Mouse (Mus musculus): ENCODE data around the gene Madd.

Madd gene

DNA sequence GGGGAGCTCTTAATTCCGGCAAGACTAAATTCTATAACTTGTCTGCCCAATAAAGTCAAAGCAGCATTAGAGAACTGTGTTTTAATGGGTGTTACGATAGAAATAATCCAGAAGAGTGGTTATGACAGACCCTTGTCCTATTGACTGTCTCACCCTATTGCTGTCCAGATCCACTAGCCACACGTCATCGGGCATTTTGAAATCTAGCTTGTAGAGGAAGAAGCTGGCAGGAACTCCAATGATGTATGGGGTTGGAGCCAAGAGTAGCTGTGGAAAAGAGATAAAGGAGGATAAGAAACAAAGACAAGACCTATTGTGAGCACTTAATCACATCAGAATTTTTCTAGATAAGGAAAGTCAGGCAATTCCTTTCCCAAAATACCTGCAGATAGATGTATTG, 8.1 kb downstream of the Madd start:
- in situ Hi-C loops (cut with MboI, MseI): no loop called here

DNA sequence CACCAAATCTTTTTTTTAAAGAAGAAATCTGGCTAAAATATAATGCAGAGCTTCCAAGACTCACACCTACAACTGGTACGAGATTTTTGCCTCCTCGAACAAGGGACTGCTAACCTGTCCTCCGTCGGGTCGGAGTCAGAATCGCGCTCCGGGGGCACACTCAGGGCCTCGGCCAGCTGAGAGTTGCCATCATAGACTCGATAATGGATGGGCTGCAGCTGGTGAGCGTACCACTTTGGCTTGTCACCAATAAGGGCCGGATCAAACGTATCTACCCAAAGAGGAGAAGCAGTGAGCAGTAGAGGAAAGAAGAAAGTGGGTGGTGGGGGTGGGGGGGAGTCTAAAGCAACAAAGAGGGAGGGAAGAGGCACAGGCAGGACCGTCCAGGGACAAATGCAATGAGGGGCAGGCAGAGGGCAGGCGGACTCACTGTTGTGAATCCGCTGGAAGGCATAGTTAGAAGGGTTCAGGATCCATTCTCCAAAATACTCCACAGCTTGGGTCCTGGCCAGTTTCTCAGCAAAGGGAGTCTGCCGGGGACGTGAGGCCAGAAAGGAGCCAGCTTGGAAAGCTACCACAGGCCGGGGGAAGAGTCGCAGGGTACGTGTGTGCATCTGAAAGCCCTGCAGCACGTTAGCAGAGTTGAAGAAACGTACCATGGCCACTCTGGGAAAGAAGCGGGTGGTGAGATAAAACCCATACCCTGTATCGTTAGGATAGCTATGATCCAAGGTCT, 13.9 kb downstream of the Madd start:
- in situ Hi-C loops (cut with MboI, MseI): loop anchor here (10.0 kb wide), 2 partner anchors 435 to 465 kb away; no protein-coding TSS in a partner anchor

DNA sequence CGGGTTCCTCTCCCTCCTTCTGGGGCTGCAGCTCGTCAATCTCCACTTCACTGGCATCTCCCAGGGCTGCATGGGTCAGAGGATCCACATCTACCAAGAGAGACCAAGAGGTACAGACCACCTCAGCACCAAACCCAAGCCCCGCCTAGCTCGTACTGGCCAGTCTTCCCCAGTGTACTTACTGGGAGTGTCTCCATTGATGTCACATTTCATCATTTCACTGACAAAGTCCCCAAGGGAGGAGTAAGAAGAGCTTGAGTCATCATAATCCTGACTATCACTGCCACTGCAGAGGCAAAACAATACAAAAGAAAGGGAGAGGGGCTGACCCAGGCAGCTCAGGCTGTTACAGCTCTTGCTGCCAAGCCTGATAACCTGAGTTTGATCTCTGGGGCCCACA, 16.0 kb downstream of the Madd start:
- in situ Hi-C loops (cut with MboI, MseI): loop anchor here (10.0 kb wide), 2 partner anchors 437 to 463 kb away; no protein-coding TSS in a partner anchor

DNA sequence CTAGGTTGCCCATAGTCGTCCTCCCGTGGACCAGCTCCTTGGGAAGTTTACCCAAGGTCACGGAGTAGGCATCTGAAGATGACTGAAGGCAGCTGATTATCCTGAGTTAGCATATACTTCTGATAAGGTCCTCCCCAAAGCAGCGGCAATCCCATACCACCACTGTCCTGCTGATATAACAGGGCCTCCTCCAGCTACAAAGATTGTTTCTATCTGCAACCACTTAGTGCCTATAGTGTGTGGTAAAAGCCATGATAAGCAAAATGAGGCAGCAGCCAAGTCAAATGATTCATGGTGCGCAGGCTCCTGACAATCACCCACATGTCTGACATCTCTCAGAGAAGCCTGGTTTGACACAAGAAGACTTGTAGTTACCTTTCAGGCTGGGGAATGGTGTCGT, 18.6 kb downstream of the Madd start:
- in situ Hi-C loops (cut with MboI, MseI): loop anchor here (10.0 kb wide), 2 partner anchors 440 to 460 kb away; no protein-coding TSS in a partner anchor

DNA sequence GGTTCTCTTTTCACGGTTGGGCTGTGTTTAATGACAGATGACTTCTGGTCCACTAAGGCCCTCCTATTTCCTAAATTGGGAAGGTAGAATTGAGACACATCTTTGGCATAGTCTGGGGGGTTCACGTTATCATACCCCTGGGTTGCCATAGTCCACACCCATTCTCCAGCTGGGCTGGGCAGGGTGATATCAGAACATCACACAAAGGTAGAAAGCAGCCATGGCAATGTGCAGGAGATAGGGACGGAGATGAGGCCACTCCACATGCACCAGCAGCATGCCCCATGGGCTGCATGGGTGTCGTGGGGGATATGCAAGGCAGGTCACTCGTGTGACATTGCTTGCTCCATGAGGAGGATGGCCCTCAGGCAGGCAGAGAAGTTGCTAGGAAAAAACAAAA, 20.1 kb downstream of the Madd start:
- in situ Hi-C loops (cut with MboI, MseI): loop anchor here (10.0 kb wide), 2 partner anchors 441 to 459 kb away; no protein-coding TSS in a partner anchor

DNA sequence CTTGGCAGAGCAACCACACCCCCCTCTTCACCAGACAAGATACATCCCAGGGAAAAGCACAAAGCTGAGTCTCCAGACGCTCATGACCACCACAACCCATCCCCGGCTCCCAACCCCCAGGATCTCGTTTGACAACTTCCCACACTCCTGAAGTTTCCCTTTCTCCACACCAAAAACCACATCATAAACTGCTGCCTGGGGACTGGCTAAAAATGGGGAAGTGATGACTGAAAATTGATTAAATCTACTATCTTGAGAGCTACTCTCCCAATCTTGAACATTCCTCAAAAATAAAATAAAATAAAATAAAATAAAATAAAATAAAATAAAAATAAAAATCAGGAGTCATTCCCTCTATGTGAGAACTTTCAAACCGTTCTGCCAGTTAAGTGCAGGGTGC, 20.7 kb downstream of the Madd start:
- in situ Hi-C loops (cut with MboI, MseI): loop anchor here (10.0 kb wide), 2 partner anchors 442 to 458 kb away; no protein-coding TSS in a partner anchor

DNA sequence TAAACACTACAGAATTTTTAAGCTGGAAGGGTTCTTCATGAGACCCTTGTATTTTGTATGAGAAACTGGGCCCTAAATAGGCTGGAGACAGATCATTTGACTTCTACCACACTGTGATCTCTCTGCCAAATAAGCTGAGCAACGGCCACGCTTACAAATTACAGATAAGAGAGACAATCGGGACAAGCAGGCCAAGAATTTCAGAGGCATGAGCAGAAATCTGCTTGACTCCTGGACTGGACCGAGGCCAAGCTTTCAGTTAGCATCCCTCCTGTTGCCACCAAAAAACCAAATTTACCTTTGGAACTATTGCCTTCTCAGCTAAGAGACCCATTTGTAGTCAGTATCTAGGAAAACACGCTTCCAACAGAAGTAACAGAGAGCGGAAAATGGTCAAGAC, 23.0 kb downstream of the Madd start:
- in situ Hi-C loops (cut with MboI, MseI): loop anchor here (10.0 kb wide), 2 partner anchors 444 to 456 kb away; no protein-coding TSS in a partner anchor

DNA sequence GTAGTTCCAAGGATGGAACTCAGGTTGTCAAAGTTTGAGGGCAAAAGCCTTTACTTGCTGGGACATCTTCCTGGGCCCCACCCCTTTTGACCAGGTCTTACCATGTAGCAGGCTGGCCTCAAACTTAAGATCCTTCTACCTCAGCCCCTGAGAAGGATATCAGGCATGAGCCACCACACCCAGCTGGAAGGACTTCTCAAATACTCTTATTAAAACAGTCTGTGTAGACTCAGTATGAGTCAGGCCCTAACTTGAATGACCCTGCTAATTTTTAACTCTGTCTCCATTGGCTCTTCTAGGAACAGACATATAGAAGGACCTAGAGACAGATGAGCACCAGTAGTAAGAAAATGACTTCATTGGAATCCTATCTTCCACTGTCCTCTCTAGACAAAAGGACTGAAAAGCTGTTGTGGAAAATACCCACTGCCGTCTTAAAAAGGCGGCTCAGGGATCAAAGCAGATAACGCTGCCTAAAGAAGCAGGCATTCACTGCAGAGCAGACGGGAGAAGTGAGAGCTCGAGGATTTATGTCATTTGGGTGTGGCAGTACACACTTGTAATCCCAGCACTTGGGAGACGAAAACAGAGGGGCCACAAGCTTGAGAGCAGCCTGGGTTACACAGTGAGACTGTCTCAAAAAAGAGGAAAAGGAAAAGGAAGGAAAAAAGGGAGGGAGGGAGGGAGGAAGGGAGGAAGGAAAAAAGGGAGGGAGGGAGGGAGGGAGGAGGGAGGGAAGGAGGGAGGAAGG, 26.5 kb downstream of the Madd start:
- in situ Hi-C loops (cut with MboI, MseI): no loop called here

DNA sequence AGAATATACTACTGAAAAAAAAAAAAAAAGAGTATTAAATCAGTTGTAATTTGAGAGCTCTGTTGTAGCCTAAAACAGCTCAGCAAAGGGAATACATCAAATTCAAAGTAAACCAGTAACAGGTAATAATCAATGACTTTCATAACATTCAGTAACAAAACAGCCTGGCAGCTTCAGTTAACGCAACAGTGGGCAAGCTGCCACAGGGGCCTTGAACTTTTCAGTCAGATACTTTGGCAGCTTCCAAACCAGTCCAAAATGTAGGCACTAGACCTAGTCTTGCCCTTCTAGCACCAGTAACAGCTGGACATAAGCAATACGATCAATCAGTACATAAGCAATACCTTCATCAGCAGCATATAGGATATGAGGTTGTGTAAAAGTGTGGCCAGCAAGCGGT, 29.5 kb downstream of the Madd start:
- in situ Hi-C loops (cut with MboI, MseI): no loop called here

DNA sequence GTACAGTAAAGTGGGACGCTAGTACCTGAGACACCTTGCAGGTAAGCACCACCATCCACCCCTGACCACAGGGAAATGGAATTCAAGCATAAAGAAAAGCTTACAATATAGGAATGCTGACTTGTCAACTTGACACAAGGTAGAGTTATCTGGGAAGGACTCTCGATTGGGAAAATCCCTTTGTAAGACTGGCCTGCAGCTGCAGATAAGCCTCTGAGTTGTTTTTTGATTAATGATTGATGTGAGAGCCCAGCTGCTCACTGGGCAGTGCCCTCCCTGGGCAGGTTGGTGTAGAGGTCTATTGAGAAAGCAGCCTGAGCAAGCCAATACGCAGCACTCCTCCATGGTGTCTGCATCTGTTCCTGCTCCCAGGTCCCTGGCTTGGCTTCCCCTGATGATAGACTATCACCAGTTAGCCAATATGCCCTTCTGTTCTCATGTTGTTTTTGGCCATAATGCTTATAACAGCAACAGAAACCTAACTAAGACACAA, 30.7 kb downstream of the Madd start:
- in situ Hi-C loops (cut with MboI, MseI): no loop called here

DNA sequence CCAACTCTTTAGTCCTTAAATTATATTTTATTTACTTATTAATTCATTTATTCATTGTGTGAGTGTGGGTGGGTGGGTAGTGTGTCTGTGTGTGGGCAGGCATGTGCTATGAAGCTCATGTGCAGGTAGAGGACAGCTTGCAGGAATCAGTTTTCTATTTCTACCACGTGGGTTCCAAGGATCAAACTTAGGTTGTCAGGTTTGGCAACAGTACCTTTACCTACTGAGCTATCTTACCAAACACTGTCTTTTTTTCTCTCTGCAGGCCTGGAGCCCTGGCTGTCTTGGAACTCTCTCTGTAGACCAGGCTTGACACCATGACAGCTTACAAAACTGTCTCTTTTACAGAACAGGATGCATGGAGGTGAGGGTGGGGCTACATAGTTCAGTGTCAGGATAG, 32.3 kb downstream of the Madd start:
- in situ Hi-C loops (cut with MboI, MseI): no loop called here

DNA sequence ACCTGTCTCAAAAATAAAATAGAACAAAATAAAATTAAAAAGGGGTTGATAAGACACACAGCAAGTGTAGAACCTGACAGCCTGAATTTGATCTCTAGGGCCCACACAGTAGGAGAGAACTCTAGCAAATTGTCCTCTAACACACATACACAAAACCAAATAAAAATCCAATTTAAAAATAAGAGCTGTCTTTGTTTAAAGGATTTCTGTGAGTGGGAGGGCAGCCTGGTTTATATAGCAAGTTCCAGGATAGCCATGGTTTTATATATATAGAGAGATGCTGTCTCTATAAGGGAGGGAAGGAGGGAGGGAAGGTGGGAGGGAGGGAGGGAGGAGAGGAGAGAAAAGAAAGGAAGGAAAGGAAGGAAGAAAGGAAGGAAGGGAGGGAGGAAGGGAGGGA, 35.5 kb downstream of the Madd start:
- in situ Hi-C loops (cut with MboI, MseI): no loop called here

DNA sequence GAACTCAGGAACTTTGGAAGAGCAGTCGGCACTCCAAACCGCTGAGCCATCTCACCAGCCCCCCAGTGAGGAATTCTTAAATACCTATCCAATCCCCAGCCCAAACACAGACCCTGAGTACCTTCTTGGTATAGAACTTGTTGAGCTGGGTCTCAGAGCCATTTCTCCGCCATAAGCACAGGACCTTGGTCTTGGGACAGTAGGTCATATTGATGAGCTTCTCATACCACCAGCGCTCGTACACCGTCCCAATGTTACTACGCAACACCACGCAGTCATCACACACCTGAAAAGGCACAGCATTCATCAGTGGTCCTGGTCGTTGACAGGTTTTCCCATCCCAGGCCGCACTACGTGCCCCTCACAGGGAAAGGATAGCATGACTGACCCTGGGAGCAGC, 40.2 kb downstream of the Madd start:
- in situ Hi-C loops (cut with MboI, MseI): no loop called here

DNA sequence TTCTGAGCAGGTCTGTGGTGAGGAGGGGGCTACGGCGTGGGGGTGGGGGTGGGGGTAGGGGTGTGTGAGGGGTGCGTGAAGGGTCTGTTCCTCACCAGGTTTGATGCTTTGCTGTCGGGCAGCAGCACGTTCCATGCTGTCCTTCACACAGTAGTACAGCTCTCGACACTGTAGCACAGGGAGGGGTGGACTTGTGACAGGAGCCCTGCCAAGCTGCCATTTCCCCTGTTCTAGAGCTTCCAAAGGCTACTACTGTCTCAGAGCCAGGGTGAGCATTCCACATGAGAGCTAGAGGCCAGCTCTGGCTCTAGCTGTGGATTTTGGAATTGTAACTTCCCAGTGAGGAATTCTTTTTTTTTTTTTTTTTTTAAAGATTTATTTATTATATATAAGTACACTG, 40.7 kb downstream of the Madd start:
- in situ Hi-C loops (cut with MboI, MseI): no loop called here

DNA sequence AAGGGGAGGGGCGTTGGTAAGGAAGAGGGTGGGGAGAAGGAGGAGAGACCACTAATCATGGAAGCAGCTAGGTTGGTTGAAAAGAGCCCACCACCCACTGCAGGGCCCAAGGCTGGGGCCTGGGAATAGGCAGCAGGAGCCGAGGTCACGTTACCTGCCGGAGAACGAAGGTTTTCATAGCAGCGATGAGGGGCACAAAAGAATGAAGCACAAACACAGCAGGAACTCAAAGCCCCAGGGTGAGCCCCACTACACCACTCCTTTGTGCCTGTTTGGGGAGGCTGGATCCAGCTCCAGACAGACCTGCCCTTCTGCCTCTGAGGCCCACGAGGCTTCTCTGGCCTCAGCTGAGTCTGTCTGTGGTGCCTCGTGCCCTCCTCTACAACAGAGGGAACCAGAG, 43.9 kb downstream of the Madd start:
- in situ Hi-C loops (cut with MboI, MseI): no loop called here

DNA sequence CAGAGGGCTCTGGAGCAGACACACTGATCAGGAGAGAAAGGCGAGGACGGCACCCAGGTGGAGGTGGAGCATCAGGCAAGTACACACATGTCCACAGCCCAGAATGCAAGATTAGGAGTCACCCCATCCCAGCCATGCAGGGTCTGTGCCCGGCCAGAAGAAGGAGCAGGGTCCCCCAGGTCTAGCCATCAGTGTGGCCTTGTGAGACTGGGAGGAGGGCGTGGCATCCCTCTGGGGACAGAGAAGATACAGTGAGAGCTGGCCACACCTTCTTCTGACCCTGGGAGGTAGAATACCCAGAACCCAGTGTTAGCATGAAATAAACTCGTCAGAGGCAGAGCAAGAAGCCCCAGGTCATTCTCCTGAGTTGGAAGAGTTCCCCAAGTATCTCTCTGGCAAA, 44.3 kb downstream of the Madd start:
- in situ Hi-C loops (cut with MboI, MseI): no loop called here

DNA sequence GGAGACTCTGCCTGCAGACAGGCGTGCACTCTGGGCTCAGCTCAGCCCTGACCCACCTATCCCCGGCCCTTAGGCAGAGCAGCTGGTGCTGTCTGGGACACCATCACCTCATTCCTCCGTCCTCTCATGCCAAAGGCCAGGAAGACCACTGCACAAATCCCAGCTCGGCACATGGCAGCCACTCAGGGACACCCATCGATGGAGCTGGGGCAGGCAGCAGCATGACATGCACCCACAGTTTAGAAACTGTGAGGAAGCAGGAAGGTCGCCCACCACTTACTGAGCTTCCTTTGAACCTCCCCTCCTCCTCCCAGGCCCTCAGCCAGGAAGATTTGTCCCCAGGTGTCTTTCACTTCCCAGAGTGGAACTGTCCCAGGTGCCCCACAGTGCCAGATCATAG, 46.2 kb downstream of the Madd start:
- in situ Hi-C loops (cut with MboI, MseI): no loop called here

DNA sequence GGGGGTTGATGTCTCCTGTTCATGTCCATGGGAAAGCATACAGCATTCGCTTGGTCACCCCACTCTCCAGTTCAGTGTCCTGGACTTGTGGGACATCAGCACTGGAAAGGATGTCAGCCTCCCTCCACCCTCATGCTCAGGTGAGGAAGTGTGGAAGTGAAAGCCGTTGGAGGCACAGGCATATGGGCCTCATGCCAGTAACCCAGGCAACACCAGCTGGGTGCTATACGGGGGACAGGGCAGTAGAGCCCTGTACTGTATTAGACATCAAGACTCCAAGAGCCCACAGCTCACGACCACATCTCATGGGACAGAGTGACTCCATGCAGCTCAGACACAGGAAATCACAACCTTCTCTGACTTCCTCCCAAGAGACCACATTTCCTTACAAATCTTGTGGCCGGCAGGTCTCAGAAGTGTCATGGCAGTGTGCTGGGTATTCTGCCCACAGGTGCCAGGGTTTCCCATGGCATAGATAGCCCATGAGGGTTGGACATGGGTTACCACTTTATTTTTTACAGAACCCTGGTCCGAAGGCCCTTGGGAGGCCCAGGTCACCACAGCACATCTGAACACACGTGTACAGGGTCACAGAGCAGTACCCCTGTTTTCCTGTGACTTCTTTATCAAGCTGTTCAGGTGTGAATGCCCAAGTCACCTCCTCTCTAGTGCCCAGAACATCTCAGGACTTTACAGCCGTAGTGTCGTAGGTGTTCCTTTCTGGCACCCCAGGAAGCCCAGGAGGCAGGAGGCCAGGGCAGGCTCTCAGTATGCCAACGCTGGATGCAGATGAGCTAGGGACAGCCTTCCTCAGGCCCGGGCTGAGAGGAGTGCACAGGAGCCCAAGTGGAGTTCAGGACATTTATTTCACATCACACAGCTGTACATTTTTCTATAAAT, 46.9 kb downstream of the Madd start:
- in situ Hi-C loops (cut with MboI, MseI): no loop called here

DNA sequence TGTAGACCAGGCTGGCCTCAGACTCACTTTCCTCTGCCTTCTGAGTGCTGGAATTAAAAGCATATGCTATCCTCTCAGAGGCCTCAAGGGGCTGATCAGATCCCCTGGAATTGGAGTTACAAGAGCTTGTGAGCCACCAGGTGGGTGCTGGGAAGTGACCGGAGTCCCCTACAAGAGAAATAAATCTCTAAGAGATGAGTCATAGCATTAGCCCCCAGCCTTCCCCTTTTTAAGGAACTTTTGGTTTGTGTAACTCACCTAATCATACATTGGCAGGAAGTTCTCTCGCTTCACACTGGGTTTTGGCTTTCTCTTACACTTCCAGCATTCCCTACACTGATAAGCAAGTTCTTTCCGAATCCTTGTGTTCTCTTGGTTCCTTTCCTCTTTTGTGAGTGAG, 51.6 kb downstream of the Madd start:
- in situ Hi-C loops (cut with MboI, MseI): loop anchor here in 1 of 2 experiments (5.0 kb wide), 2 partner anchors 80 to 340 kb away; no protein-coding TSS in a partner anchor

DNA sequence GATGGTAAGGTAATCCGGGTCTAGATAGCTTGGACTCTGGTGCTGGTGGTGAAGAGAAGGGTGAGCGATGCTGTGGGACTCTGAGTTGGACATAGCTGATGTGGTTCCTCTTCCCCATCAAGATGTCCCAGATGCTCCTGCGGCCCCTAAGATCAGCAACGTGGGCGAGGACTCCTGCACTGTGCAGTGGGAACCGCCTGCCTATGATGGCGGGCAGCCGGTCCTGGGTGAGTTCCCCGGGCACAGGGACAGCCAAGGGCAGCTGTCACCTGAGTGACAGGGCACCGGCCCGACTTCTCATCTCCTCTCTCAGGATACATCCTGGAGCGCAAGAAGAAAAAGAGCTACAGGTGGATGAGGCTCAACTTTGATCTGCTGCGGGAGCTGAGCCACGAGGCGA, 52.4 kb downstream of the Madd start:
- in situ Hi-C loops (cut with MboI, MseI): loop anchor here in 1 of 2 experiments (5.0 kb wide), 2 partner anchors 81 to 341 kb away; no protein-coding TSS in a partner anchor

DNA sequence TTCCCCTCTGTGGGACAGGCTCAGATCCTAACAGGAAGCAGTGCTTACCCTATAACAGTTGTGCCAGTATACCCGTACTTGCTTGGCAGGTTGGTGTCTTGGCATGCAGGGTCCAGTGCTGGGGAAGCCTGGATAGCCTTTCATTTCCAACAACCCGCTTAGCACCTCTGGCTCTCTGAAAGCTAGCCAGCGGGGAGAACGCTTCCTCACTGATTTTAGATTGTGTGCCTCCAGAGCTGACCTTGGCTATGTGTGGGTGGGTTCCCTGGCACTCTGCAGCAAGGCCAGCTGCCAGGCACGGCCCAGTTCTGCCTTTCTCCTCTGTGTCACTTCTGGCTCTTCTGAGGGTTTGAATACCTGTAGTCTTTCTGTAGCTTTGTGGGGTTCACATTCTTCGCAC, 53.5 kb downstream of the Madd start:
- in situ Hi-C loops (cut with MboI, MseI): loop anchor here in 1 of 2 experiments (5.0 kb wide), 2 partner anchors 82 to 342 kb away; no protein-coding TSS in a partner anchor

Measured in T-helper 17 cell (primary cell).